Mouse (Mus musculus): ENCODE results near the gene Pde3b.

DNA sequence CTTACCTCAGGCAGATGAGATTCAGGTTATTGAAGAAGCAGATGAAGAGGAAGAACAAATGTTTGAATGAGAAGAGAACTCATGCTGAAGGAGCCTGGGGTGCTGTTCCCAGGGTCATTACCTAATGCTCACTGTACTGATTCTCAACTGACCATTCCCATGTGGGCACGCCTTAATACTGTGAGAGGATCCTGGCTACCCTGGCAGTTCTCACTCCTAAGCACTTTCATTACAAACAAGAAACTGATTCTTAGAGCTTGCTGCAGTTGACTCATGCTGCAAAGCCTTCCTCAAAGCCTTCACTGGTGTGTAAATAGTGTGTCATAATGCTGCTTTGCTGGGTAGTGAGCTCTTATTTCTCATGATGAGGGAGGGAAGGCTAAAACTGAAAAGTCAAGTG is 121.1 kb downstream of the Pde3b start:
- no peak for TF ChIP-seq POLR2A (IDR thresholded peaks at IDR 0.05; ENCODE audit: low read depth, low read length)
- no peak for TF ChIP-seq CTCF (IDR thresholded peaks at IDR 0.05; ENCODE audit: borderline replicate concordance, insufficient read depth, low read length)
